Mouse (Mus musculus) neural tube, embryonic 15.5 days (tissue): ENCODE data around the gene Ssbp2. TPM values are rescaled to one million over a fixed set of nuclear protein-coding genes. Genes with fewer than 3 reads are reported as not detected.
A peak's percentile ranks its signal among the peaks of the same experiment; 100 is the strongest.

ENCODE experiments used
- ATAC-seq: fragments of 200-750 bp; cut with Nextera tagmentation; 2 replicates; pipeline ENCODE4 v1.8.0; 2017; ENCODE audit warnings: mild to moderate bottlenecking, moderate TSS enrichment, moderate library complexity; ENCODE audit not compliant: low FRiP score
- H3K27ac ChIP-seq: fragments of 300-500 bp; sonication (generic); replicated peaks from 2 replicates; pipeline ENCODE4 v1.5.1; 2015; ENCODE audit warnings: mild to moderate bottlenecking, inconsistent platforms
- H3K27me3 ChIP-seq: fragments of 300-500 bp; sonication (generic); replicated peaks from 2 replicates; pipeline ENCODE4 v1.6.1; 2015; ENCODE audit warnings: inconsistent platforms
- H3K36me3 ChIP-seq: fragments of 300-500 bp; sonication (generic); 2 replicates; pipeline ENCODE4 v1.6.1; 2015; ENCODE audit warnings: inconsistent platforms
- H3K4me1 ChIP-seq: fragments of 300-500 bp; sonication (generic); 2 replicates; pipeline ENCODE4 v1.6.1; 2015; ENCODE audit warnings: inconsistent platforms
- H3K4me2 ChIP-seq: fragments of 300-500 bp; sonication (generic); 2 replicates; pipeline ENCODE4 v1.6.1; 2015; ENCODE audit warnings: inconsistent platforms, mild to moderate bottlenecking, moderate library complexity
- H3K4me3 ChIP-seq: fragments of 300-500 bp; sonication (generic); replicated peaks from 2 replicates; pipeline ENCODE4 v1.5.1; 2015; ENCODE audit warnings: mild to moderate bottlenecking, inconsistent platforms
- H3K9ac ChIP-seq: fragments of 300-500 bp; sonication (generic); replicated peaks from 2 replicates; pipeline ENCODE4 v1.6.1; 2015; ENCODE audit warnings: mild to moderate bottlenecking, inconsistent platforms
- H3K9me3 ChIP-seq: fragments of 300-500 bp; sonication (generic); replicated peaks from 2 replicates; pipeline ENCODE4 v1.6.1; 2016; ENCODE audit warnings: inconsistent platforms
- WGBS: fragments of 180-500 bp; shearing (Covaris S2); methylation state at CpG from one replicate; pipeline ENCODE4 v1.1.7; 2015; ENCODE audit warnings: mixed read lengths; 5-methylcytosine and 5-hydroxymethylcytosine counted together
- polyA plus RNA-seq: library from polyadenylated mRNA; unstranded; fragments of >200 nt; fragmentation: Nextera tagmentation; extraction: Ambion mirVana; gene quantifications from 2 replicates; pipeline ENCODE4 v1.2.1, GENCODE M21; 2015

The Ssbp2 gene
- polyA plus RNA-seq, 1 experiment from 2014 or later = 214 TPM

GRCm38 (mm10) chr13:91448936-91449335 lies 11.1 kb upstream of the Ssbp2 start:
- Histone ChIP-seq H3K36me3 (no peaks in the 10 kb centered on the region), H3K27me3 (no peaks in the 10 kb centered on the region), H3K4me2 (no peak overlapping the region), H3K4me1 (no peaks in the 10 kb centered on the region), H3K4me3 (no peak overlapping the region), H3K9me3 (no peaks in the 10 kb centered on the region), H3K9ac (no peak overlapping the region), H3K27ac (no peak overlapping the region)
- 56% methylated on average over 5 of the region's 5 CpGs for WGBS
- ATAC-seq = peak; percentile 59; the same call in 1 of the 2 replicates

- no peaks in the 10 kb centered on the region for H3K27me3 ChIP-seq
- no peak overlapping the region for H3K27ac ChIP-seq
- no peak overlapping the region for H3K4me2 ChIP-seq
- no peak for ATAC-seq
- WGBS = 70% methylated on average over 3 of the region's 3 CpGs
- H3K36me3 ChIP-seq = no peaks in the 10 kb centered on the region
- H3K4me1 ChIP-seq = no peaks in the 10 kb centered on the region
- H3K4me3 ChIP-seq = no peak overlapping the region
- no peak overlapping the region for H3K9ac ChIP-seq
- H3K9me3 ChIP-seq = no peaks in the 10 kb centered on the region
Observed at GRCm38 (mm10) chr13:91451405-91452166, 8.5 kb upstream of the Ssbp2 start.

- H3K9ac ChIP-seq = no peak overlapping the region
- WGBS = 89% methylated on average over 3 of the region's 3 CpGs
- no peaks in the 10 kb centered on the region for H3K27me3 ChIP-seq
- no peak for ATAC-seq
- H3K4me1 ChIP-seq = no peaks in the 10 kb centered on the region
- H3K36me3 ChIP-seq = no peaks in the 10 kb centered on the region
- H3K9me3 ChIP-seq = no peaks in the 10 kb centered on the region
- no peak overlapping the region for H3K4me3 ChIP-seq
- no peak overlapping the region for H3K4me2 ChIP-seq
- H3K27ac ChIP-seq = no peak overlapping the region
Observed at GRCm38 (mm10) chr13:91452269-91452668, 7.8 kb upstream of the Ssbp2 start.

GRCm38 (mm10) chr13:91453236-91453635 lies 6.8 kb upstream of the Ssbp2 start:
- WGBS = 89% methylated on average over 3 of the region's 3 CpGs
- no peak overlapping the region for H3K4me3 ChIP-seq
- ATAC-seq = no peak
- no peak overlapping the region for H3K9ac ChIP-seq
- no peak overlapping the region for H3K4me2 ChIP-seq
- no peaks in the 10 kb centered on the region for H3K27me3 ChIP-seq
- H3K36me3 ChIP-seq = no peaks in the 10 kb centered on the region
- H3K9me3 ChIP-seq = no peaks in the 10 kb centered on the region
- H3K4me1 ChIP-seq = no peaks in the 10 kb centered on the region
- no peak overlapping the region for H3K27ac ChIP-seq

- H3K4me2 ChIP-seq = no peak overlapping the region
- 51% methylated on average over 2 of the region's 2 CpGs for WGBS
- H3K4me3 ChIP-seq = no peak overlapping the region
Observed at GRCm38 (mm10) chr13:91456041-91456440, 4.0 kb upstream of the Ssbp2 start.

GRCm38 (mm10) chr13:91456735-91457134 lies 3.3 kb upstream of the Ssbp2 start:
- Histone ChIP-seq H3K4me2 (no peak overlapping the region), H3K27me3 (no peaks in the 10 kb centered on the region), H3K9ac (no peak overlapping the region), H3K36me3 (no peaks in the 10 kb centered on the region), H3K27ac (no peak overlapping the region), H3K4me3 (no peak overlapping the region), H3K4me1 (peaks cover 11% of the 10 kb centered on the region), H3K9me3 (no peaks in the 10 kb centered on the region)
- WGBS = 74% methylated on average over 3 of the region's 3 CpGs
- ATAC-seq = no peak

More at GRCm38 (mm10) chr13:91456041-91456440, 4.0 kb upstream of the Ssbp2 start:
- no peaks in the 10 kb centered on the region for H3K27me3 ChIP-seq
- no peaks in the 10 kb centered on the region for H3K36me3 ChIP-seq
- peaks cover 11% of the 10 kb centered on the region for H3K4me1 ChIP-seq
- ATAC-seq = no peak
- no peaks in the 10 kb centered on the region for H3K9me3 ChIP-seq
- no peak overlapping the region for H3K27ac ChIP-seq
- no peak overlapping the region for H3K9ac ChIP-seq

- no peak overlapping the region for H3K4me2 ChIP-seq
- no peak overlapping the region for H3K9ac ChIP-seq
- no peaks in the 10 kb centered on the region for H3K9me3 ChIP-seq
- H3K27me3 ChIP-seq = no peaks in the 10 kb centered on the region
- no peak overlapping the region for H3K4me3 ChIP-seq
- no peak overlapping the region for H3K27ac ChIP-seq
- peaks cover 16% of the 10 kb centered on the region for H3K4me1 ChIP-seq
- 87% methylated on average over 4 of the region's 4 CpGs for WGBS
- H3K36me3 ChIP-seq = no peaks in the 10 kb centered on the region
- ATAC-seq = no peak
Observed at GRCm38 (mm10) chr13:91457974-91458373, 2.1 kb upstream of the Ssbp2 start.

GRCm38 (mm10) chr13:91459489-91459888 lies 594 bp upstream of the Ssbp2 start:
- H3K4me1 ChIP-seq = peaks cover 20% of the 10 kb centered on the region
- ATAC-seq = no peak
- no peaks in the 10 kb centered on the region for H3K36me3 ChIP-seq
- no peak overlapping the region for H3K4me3 ChIP-seq
- H3K4me2 ChIP-seq = peak overlapping the region; percentile 69; the same call in 1 of the 2 replicates
- no peaks in the 10 kb centered on the region for H3K9me3 ChIP-seq
- no peaks in the 10 kb centered on the region for H3K27me3 ChIP-seq
- WGBS = 18% methylated on average over 4 of the region's 4 CpGs
- H3K27ac ChIP-seq = peak overlapping the region; percentile 96
- H3K9ac ChIP-seq = no peak overlapping the region

- H3K36me3 ChIP-seq = no peaks in the 10 kb centered on the region
- H3K4me2 ChIP-seq = peak overlapping the region; percentile 85
- peak overlapping the region; percentile 96 for H3K27ac ChIP-seq
- no peaks in the 10 kb centered on the region for H3K9me3 ChIP-seq
- peak; percentile 98 for ATAC-seq
- H3K4me3 ChIP-seq = peak overlapping the region; percentile 90
- H3K4me1 ChIP-seq = peaks cover 24% of the 10 kb centered on the region
- H3K9ac ChIP-seq = peak overlapping the region; percentile 85
- H3K27me3 ChIP-seq = no peaks in the 10 kb centered on the region
- WGBS = under 1% methylated on average over 50 of the region's 70 CpGs
Observed at GRCm38 (mm10) chr13:91460621-91461284, 670 bp downstream of the Ssbp2 start.

- Histone ChIP-seq H3K27ac (peak overlapping the region; percentile 95), H3K9ac (peak overlapping the region; percentile 85), H3K9me3 (no peaks in the 10 kb centered on the region), H3K36me3 (no peaks in the 10 kb centered on the region), H3K4me3 (peak overlapping the region; percentile 90), H3K4me2 (peak overlapping the region; percentile 85), H3K27me3 (no peaks in the 10 kb centered on the region), H3K4me1 (peaks cover 24% of the 10 kb centered on the region)
- ATAC-seq = peak; percentile 10; the same call in 1 of the 2 replicates
- WGBS = 0% methylated on average over 23 of the region's 61 CpGs
Observed at GRCm38 (mm10) chr13:91461299-91461698, 1.2 kb downstream of the Ssbp2 start.

- ATAC-seq = no peak; the same call in 1 of the 2 replicates
- Histone ChIP-seq H3K9ac (peak overlapping the region; percentile 85), H3K27me3 (no peaks in the 10 kb centered on the region), H3K4me2 (peak overlapping the region; percentile 85), H3K9me3 (no peaks in the 10 kb centered on the region), H3K27ac (peak overlapping the region; percentile 95), H3K36me3 (no peaks in the 10 kb centered on the region), H3K4me1 (peaks cover 24% of the 10 kb centered on the region), H3K4me3 (peak overlapping the region; percentile 90)
- under 1% methylated on average over 48 of the region's 77 CpGs for WGBS
Observed at GRCm38 (mm10) chr13:91461711-91462351, 1.7 kb downstream of the Ssbp2 start.
